Mouse (Mus musculus) CH12.LX (cell line): ENCODE data around the gene Arl4c. TPM values are rescaled to one million over a fixed set of nuclear protein-coding genes. Genes with fewer than 3 reads are reported as not detected.

ENCODE experiments used
- DNase-seq: peaks from one replicate; pipeline ENCODE4 v3.0.0-alpha.2; 2013; ENCODE audit errors: extremely low read depth
- H3K27ac ChIP-seq: 2 replicates; pipeline ENCODE4 v1.5.1; 2012; ENCODE audit warnings: low read depth, mild to moderate bottlenecking, control low read depth, moderate library complexity; ENCODE audit not compliant: insufficient read depth
- H3K27me3 ChIP-seq: replicated peaks from 2 replicates; pipeline ENCODE3; 2012; ENCODE audit warnings: inconsistent platforms
- H3K36me3 ChIP-seq, 2 experiments: replicated peaks in 1 of 2; 2 replicates each; pipeline versions ENCODE3 to v1.6.1; 2012; ENCODE audit warnings: inconsistent platforms in 1 of 2, low read length in 1 of 2, mild to moderate bottlenecking in 1 of 2, mixed read lengths in 1 of 2, moderate library complexity in 1 of 2; ENCODE audit not compliant: control insufficient read depth in 1 of 2, insufficient read depth in 1 of 2
- H3K4me1 ChIP-seq, 2 experiments: 2 replicates each; pipeline ENCODE4 v1.6.1; 2012; ENCODE audit warnings: inconsistent platforms in 1 of 2, moderate library complexity in 1 of 2; ENCODE audit not compliant: insufficient read depth in 2 of 2, control insufficient read depth in 1 of 2
- H3K4me2 ChIP-seq: 2 replicates; pipeline ENCODE4 v1.6.1; 2012; ENCODE audit warnings: low read depth, mild to moderate bottlenecking, control low read depth; ENCODE audit not compliant: poor library complexity, insufficient read depth, severe bottlenecking
- H3K4me3 ChIP-seq, 3 experiments: fragments of 150-350 bp in 1 of 3; sonication (generic) in 1 of 3; replicated peaks in 1 of 3; 2 replicates each; pipeline versions ENCODE3 to v1.5.1; 2011 to 2012; ENCODE audit warnings: low read depth in 2 of 3, low read length in 2 of 3, mild to moderate bottlenecking in 2 of 3, moderate library complexity in 2 of 3, control low read depth in 1 of 3, improper control_type of control experiment in 1 of 3, inconsistent platforms in 1 of 3, mixed read lengths in 1 of 3; ENCODE audit not compliant: poor library complexity in 1 of 3
- H3K79me2 ChIP-seq: replicated peaks from 2 replicates; pipeline ENCODE4 v1.6.1; 2012; ENCODE audit warnings: mild to moderate bottlenecking, moderate library complexity; ENCODE audit not compliant: control insufficient read depth, poor library complexity, insufficient read depth, severe bottlenecking; ENCODE audit errors: extremely low read depth
- H3K9ac ChIP-seq: 2 replicates; pipeline ENCODE4 v1.6.1; 2012; ENCODE audit warnings: low read depth, mild to moderate bottlenecking, control low read depth, moderate library complexity; ENCODE audit not compliant: insufficient read depth
- H3K9me3 ChIP-seq: replicated peaks from 2 replicates; pipeline ENCODE3; 2012; ENCODE audit warnings: low read length, inconsistent platforms, mixed read lengths
- CHD1 ChIP-seq: IDR thresholded peaks from 2 replicates; pipeline ENCODE4 v1.6.1; 2012; ENCODE audit warnings: low read depth, low read length, improper control_type of control experiment, inconsistent platforms
- E2F4 ChIP-seq: IDR thresholded peaks from 2 replicates; pipeline ENCODE4 v1.6.1; 2011; ENCODE audit warnings: low read depth, low read length, improper control_type of control experiment; ENCODE audit not compliant: insufficient replicate concordance
- EP300 ChIP-seq: IDR thresholded peaks from 2 replicates; pipeline ENCODE4 v1.6.1; 2011; ENCODE audit warnings: low read length, improper control_type of control experiment
- ETS1 ChIP-seq: conservative IDR thresholded peaks from 2 replicates; pipeline ENCODE4 v1.6.1; 2012; ENCODE audit warnings: low read depth, mild to moderate bottlenecking, inconsistent platforms, low read length, improper control_type of control experiment, moderate library complexity
- GABPA ChIP-seq: IDR thresholded peaks from 2 replicates; pipeline ENCODE4 v1.6.1; 2012; ENCODE audit warnings: low read depth, low read length, improper control_type of control experiment, inconsistent platforms; ENCODE audit not compliant: insufficient replicate concordance
- IRF4 ChIP-seq: IDR thresholded peaks from 2 replicates; pipeline ENCODE4 v1.6.1; 2014; ENCODE audit warnings: low read depth, mild to moderate bottlenecking, inconsistent platforms, low read length, improper control_type of control experiment
- JUN ChIP-seq: IDR thresholded peaks from 2 replicates; pipeline ENCODE4 v1.6.1; 2011; ENCODE audit warnings: low read depth, mild to moderate bottlenecking, low read length, improper control_type of control experiment, moderate library complexity; ENCODE audit not compliant: insufficient read depth
- JUND ChIP-seq: conservative IDR thresholded peaks from 2 replicates; pipeline ENCODE4 v1.6.1; 2011; ENCODE audit warnings: low read depth, low read length, improper control_type of control experiment
- KAT2A ChIP-seq: IDR thresholded peaks from 2 replicates; pipeline ENCODE4 v1.6.1; 2012; ENCODE audit warnings: low read length, improper control_type of control experiment, inconsistent platforms; ENCODE audit not compliant: insufficient replicate concordance
- MAFK ChIP-seq: IDR thresholded peaks from 2 replicates; pipeline ENCODE4 v1.6.1; 2011; ENCODE audit warnings: low read length, improper control_type of control experiment; ENCODE audit not compliant: insufficient replicate concordance
- MAX ChIP-seq: IDR thresholded peaks from 2 replicates; pipeline ENCODE4 v1.6.1; 2011; ENCODE audit warnings: low read length, improper control_type of control experiment
- MEF2A ChIP-seq: IDR thresholded peaks from 2 replicates; pipeline ENCODE4 v1.6.1; 2014; ENCODE audit warnings: low read depth, mild to moderate bottlenecking, inconsistent platforms, low read length, improper control_type of control experiment, borderline replicate concordance
- MXI1 ChIP-seq: IDR thresholded peaks from 2 replicates; pipeline ENCODE4 v1.6.1; 2011; ENCODE audit warnings: mild to moderate bottlenecking, low read depth, low read length, improper control_type of control experiment
- POLR2A ChIP-seq: IDR thresholded peaks from 2 replicates; pipeline ENCODE4 v1.6.1; 2011; ENCODE audit warnings: low read depth, mild to moderate bottlenecking, improper control_type of control experiment, low read length
- RAD21 ChIP-seq: IDR thresholded peaks from 2 replicates; pipeline ENCODE4 v1.6.1; 2011; ENCODE audit warnings: low read depth, mild to moderate bottlenecking, low read length, improper control_type of control experiment, moderate library complexity
- RCOR1 ChIP-seq: conservative IDR thresholded peaks from 2 replicates; pipeline ENCODE4 v1.6.1; 2012; ENCODE audit warnings: low read depth, mild to moderate bottlenecking, inconsistent platforms, low read length, improper control_type of control experiment
- SIN3A ChIP-seq: IDR thresholded peaks from 2 replicates; pipeline ENCODE4 v1.6.1; 2012; ENCODE audit warnings: low read length, improper control_type of control experiment, inconsistent platforms
- SMC3 ChIP-seq: IDR thresholded peaks from 2 replicates; pipeline ENCODE4 v1.6.1; 2011; ENCODE audit warnings: low read depth, low read length, improper control_type of control experiment
- UBTF ChIP-seq: IDR thresholded peaks from 2 replicates; pipeline ENCODE4 v1.6.1; 2012; ENCODE audit warnings: low read depth, mild to moderate bottlenecking, inconsistent platforms, low read length, improper control_type of control experiment, moderate library complexity
- USF1 ChIP-seq: IDR thresholded peaks from 2 replicates; pipeline ENCODE4 v1.6.1; 2014; ENCODE audit warnings: low read depth, mild to moderate bottlenecking, inconsistent platforms, low read length, improper control_type of control experiment
- USF2 ChIP-seq: conservative IDR thresholded peaks from 2 replicates; pipeline ENCODE4 v1.6.1; 2011; ENCODE audit warnings: low read depth, low read length, improper control_type of control experiment
- ZC3H11A ChIP-seq: IDR thresholded peaks from 2 replicates; pipeline ENCODE4 v1.6.1; 2012; ENCODE audit warnings: low read depth, mild to moderate bottlenecking, inconsistent platforms, low read length, improper control_type of control experiment
- ZKSCAN1 ChIP-seq: IDR thresholded peaks from 2 replicates; pipeline ENCODE4 v1.6.1; 2012; ENCODE audit warnings: low read depth, inconsistent platforms, low read length, improper control_type of control experiment, borderline replicate concordance
- ZMIZ1 ChIP-seq: IDR thresholded peaks from 2 replicates; pipeline ENCODE4 v1.6.1; 2012; ENCODE audit warnings: low read depth, mild to moderate bottlenecking, inconsistent platforms, low read length, improper control_type of control experiment
- ZNF384 ChIP-seq: IDR thresholded peaks from 2 replicates; pipeline ENCODE4 v1.6.1; 2012; ENCODE audit warnings: low read depth, low read length, improper control_type of control experiment, inconsistent platforms
- dilution Hi-C: fragments of 300-500 bp; cut with MboI; formaldehyde crosslinking; loops from 2 replicates; pipeline ENCODE4 v1.14.3; 2020; ENCODE audit warnings: low sequenced_read_pairs; ENCODE audit not compliant: extremely low pct_unique_long_range_greater_than_20kb, extremely low pct_ligation_motif_present
- in situ Hi-C: fragments of 300-500 bp; cut with MboI; formaldehyde crosslinking; loops from 3 replicates; pipeline ENCODE4 v1.14.3; 2019; ENCODE audit warnings: low sequenced_read_pairs, low pct_ligation_motif_present, low pct_unique_long_range_greater_than_20kb, mixed read lengths
- polyA plus RNA-seq: library from polyadenylated mRNA; unstranded; fragments of >175 nt; gene quantifications from 2 replicates; pipeline ENCODE4 v1.2.1, GENCODE M21; 2012; ENCODE audit warnings: low read depth; ENCODE audit not compliant: insufficient read length
- total RNA-seq, 2 experiments: library from RNA; depleted of rRNA; stranded (reverse); fragments of 300-350 nt in 1 of 2; fragments of >200 nt in 1 of 2; gene quantifications; 2 replicates each; pipeline ENCODE4 v1.2.3; 2012 to 2014

Gene Arl4c
- total and polyA plus RNA-seq, 3 experiments = 25.8 to 33.9 (median 31.6) TPM

GRCm38 (mm10) chr1:88664623-88665022 lies 37.4 kb downstream of the Arl4c start:
- Histone ChIP-seq H3K27ac (no peak overlapping the region), H3K4me3 (no peak overlapping the region), H3K36me3 (no peaks in the 10 kb centered on the region), H3K79me2 (no peaks in the 10 kb centered on the region), H3K27me3 (no peaks in the 10 kb centered on the region), H3K4me1 (peaks cover 8 to 12% of the 10 kb centered on the region in 2 experiments; a peak in 2 of 4 replicates), H3K9ac (no peak overlapping the region), H3K4me2 (no peak overlapping the region), H3K9me3 (peaks cover 31% of the 10 kb centered on the region)
- in situ Hi-C loops = no loop called here
- dilution Hi-C loops = no loop called here
- no peak for DNase-seq
- TF ChIP-seq MAFK = no peak
- TF ChIP-seq GABPA = no peak
- no peak for TF ChIP-seq USF2
- no peak for TF ChIP-seq ZNF384
- no peak for TF ChIP-seq RAD21
- TF ChIP-seq USF1 = no peak
- TF ChIP-seq ZMIZ1 = no peak
- no peak for TF ChIP-seq MAX
- no peak for TF ChIP-seq JUN
- TF ChIP-seq UBTF = no peak
- no peak for TF ChIP-seq JUND
- no peak for TF ChIP-seq SMC3
- TF ChIP-seq ZC3H11A = no peak
- TF ChIP-seq POLR2A = no peak
- TF ChIP-seq ZKSCAN1 = no peak
- no peak for TF ChIP-seq SIN3A
- TF ChIP-seq MEF2A = no peak
- TF ChIP-seq KAT2A = no peak
- no peak for TF ChIP-seq EP300

GRCm38 (mm10) chr1:88662736-88663135 lies 39.3 kb downstream of the Arl4c start:
- H3K4me2 ChIP-seq = no peak overlapping the region
- in situ Hi-C loops (no loop called here), dilution Hi-C loops (no loop called here)
- no peak for DNase-seq
- H3K4me3 ChIP-seq = no peak overlapping the region
- no peak overlapping the region for H3K9ac ChIP-seq
- H3K4me1 ChIP-seq = peaks cover 9% of the 10 kb centered on the region in 2 experiments; a peak in 3 of 4 replicates
- no peak for TF ChIP-seq JUN
- TF ChIP-seq MAFK = no peak
- TF ChIP-seq JUND = no peak
- no peak for TF ChIP-seq POLR2A
- TF ChIP-seq RCOR1 = no peak
- no peak for TF ChIP-seq E2F4
- no peak for TF ChIP-seq KAT2A
- no peak for TF ChIP-seq CHD1
- no peak for TF ChIP-seq MXI1
- no peak for TF ChIP-seq ETS1
- TF ChIP-seq IRF4 = no peak
- no peak for TF ChIP-seq ZNF384
- TF ChIP-seq ZKSCAN1 = no peak
- no peak for TF ChIP-seq SMC3
- peaks cover 37% of the 10 kb centered on the region for H3K9me3 ChIP-seq
- H3K79me2 ChIP-seq = no peaks in the 10 kb centered on the region
- no peak overlapping the region for H3K27ac ChIP-seq
- H3K36me3 ChIP-seq = no peaks in the 10 kb centered on the region
- no peaks in the 10 kb centered on the region for H3K27me3 ChIP-seq
